Mouse (Mus musculus) ES-E14 (cell line): ENCODE measurements at regions not wholly inside any gene's neighbourhood (a gene's known extent, or its start where the extent isn't known, plus 50 kb on each side); places are given as distances from the start of the nearest gene placed in this dataset.

Experiments
- DNase-seq: peaks from one replicate; pipeline ENCODE4 v3.0.0-alpha.2; 2013; ENCODE audit warnings: low read depth, low spot score
- H3K27ac ChIP-seq: 2 replicates; pipeline ENCODE4 v1.5.1; 2012; ENCODE audit warnings: low read depth, mild to moderate bottlenecking, low read length, moderate library complexity, mixed read lengths; ENCODE audit not compliant: poor library complexity, insufficient read depth, severe bottlenecking
- H3K36me3 ChIP-seq: 2 replicates; pipeline ENCODE4 v1.6.1; 2012; ENCODE audit warnings: mild to moderate bottlenecking, low read length, moderate library complexity, mixed read lengths; ENCODE audit not compliant: control insufficient read depth, poor library complexity, insufficient read depth, severe bottlenecking
- H3K4me1 ChIP-seq, 2 experiments: fragments of 150-350 bp in 1 of 2; sonication (generic) in 1 of 2; 2 replicates each; pipeline ENCODE4 v1.6.1; 2012; ENCODE audit warnings: low read length in 2 of 2, mild to moderate bottlenecking in 1 of 2, mixed read lengths in 1 of 2; ENCODE audit not compliant: control insufficient read depth in 2 of 2, insufficient read depth in 2 of 2, poor library complexity in 1 of 2
- H3K4me3 ChIP-seq, 2 experiments: fragments of 150-350 bp in 1 of 2; sonication (generic) in 1 of 2; 2 replicates each; pipeline ENCODE4 v1.5.1; 2012; ENCODE audit warnings: low read length in 2 of 2, low read depth in 1 of 2, mild to moderate bottlenecking in 1 of 2, mixed read lengths in 1 of 2; ENCODE audit not compliant: insufficient read depth in 1 of 2, poor library complexity in 1 of 2, severe bottlenecking in 1 of 2
- H3K9ac ChIP-seq: 2 replicates; pipeline ENCODE4 v1.6.1; 2012; ENCODE audit warnings: low read depth, mild to moderate bottlenecking, low read length, mixed read lengths; ENCODE audit not compliant: poor library complexity, insufficient read depth, severe bottlenecking
- H3K9me3 ChIP-seq: fragments of 150-350 bp; sonication (generic); 2 replicates; pipeline ENCODE4 v1.6.1; 2012; ENCODE audit warnings: low read depth, mild to moderate bottlenecking, low read length; ENCODE audit not compliant: control insufficient read depth, insufficient read depth
- CHD2 ChIP-seq: IDR thresholded peaks from 2 replicates; pipeline ENCODE4 v1.6.1; 2014; ENCODE audit warnings: mild to moderate bottlenecking, low read depth, low read length, inconsistent platforms
- HCFC1 ChIP-seq: IDR thresholded peaks from 2 replicates; pipeline ENCODE4 v1.6.1; 2012; ENCODE audit warnings: low read length, inconsistent platforms, borderline replicate concordance; ENCODE audit not compliant: insufficient read depth
- MAFK ChIP-seq: IDR thresholded peaks from 2 replicates; pipeline ENCODE4 v1.6.1; 2014; ENCODE audit warnings: mild to moderate bottlenecking, low read depth, low read length, inconsistent platforms; ENCODE audit not compliant: insufficient read depth
- ZC3H11A ChIP-seq: IDR thresholded peaks from 2 replicates; pipeline ENCODE4 v1.6.1; 2012; ENCODE audit warnings: low read depth, mild to moderate bottlenecking, inconsistent platforms, low read length, borderline replicate concordance
- ZNF384 ChIP-seq: IDR thresholded peaks from 2 replicates; pipeline ENCODE4 v1.6.1; 2012; ENCODE audit warnings: low read depth, low read length, inconsistent platforms
- in situ Hi-C, 2 experiments: fragments of 600-800 bp; cut with MboI; formaldehyde crosslinking; loops; one replicate each; pipeline ENCODE4 v1.15.1; 2025; ENCODE audit warnings: low sequenced_read_pairs in 2 of 2, inconsistent platforms in 1 of 2; ENCODE audit not compliant: unreplicated experiment in 2 of 2

DNA sequence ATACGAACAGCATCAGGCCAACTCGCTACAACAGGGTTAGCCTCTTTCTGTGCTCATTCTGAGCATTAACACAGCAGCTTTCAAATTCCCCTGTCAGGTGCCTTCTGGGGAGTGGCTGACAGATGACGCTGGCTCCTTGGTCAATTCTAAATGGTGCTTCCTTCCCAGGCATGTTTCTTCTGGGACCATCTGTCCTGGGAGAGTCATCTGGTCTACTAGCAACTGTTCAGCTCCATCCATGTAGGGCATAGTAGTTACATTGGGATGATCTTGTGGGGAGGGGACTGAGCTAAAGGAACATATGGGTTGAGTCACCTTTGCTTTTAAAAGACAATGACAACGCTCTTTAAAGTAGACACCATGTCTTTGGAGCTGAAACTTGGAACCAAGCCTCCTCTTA lies 183.5 kb downstream of the Fndc1 start:
- H3K4me1 ChIP-seq = no peaks in the 10 kb centered on the region
- no peak overlapping the region for H3K9ac ChIP-seq
- no peak overlapping the region for H3K27ac ChIP-seq
- H3K9me3 ChIP-seq = no peaks in the 10 kb centered on the region
- no peak for TF ChIP-seq MAFK
- TF ChIP-seq ZC3H11A = no peak
- no peak for TF ChIP-seq HCFC1
- no peak for TF ChIP-seq ZNF384
- no peak for TF ChIP-seq CHD2
- no peak for DNase-seq
- in situ Hi-C loops = no loop called here
- no peaks in the 10 kb centered on the region for H3K36me3 ChIP-seq
- H3K4me3 ChIP-seq = no peak overlapping the region

DNA sequence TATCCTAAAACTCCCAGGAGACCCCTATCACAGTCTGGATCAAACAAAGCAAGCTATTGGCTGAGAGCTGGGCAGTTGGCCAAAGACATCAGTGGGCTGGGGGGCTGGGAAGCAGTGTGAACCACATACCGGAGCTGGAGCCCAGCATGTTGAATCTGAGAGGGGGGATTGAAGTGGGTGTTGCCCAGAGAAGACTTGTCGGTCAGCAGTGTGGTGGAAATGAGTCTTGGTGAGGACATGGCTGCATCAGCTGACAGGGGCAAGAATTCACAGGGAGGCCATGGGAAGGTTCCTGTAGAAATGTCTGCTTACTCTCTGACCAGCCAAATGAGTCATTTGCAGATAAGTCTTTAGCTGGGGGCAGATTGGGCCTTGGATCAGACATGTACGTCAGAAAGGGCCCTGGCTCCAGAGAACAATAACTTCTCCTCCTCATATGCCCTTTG lies 184.6 kb downstream of the Fndc1 start:
- H3K27ac ChIP-seq = no peak overlapping the region

DNA sequence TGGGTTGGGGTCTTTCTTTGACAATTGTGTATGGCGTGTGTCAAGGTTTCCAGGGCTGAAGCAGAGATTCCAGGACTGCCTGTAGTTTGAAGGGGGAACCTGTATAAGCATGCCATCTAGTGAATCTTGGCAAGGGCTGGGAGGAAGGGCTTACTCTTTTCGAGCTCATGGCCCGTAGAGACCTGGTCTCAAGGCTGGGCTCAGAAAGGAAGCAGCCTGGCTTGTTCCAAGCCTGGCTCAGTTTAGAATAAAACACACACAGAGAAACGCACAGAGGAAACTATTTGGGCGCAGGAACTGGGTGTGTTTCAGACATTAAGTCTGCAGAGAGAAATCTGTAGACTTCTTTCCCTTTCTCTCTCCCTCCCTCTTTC lies 192.8 kb downstream of the Fndc1 start:
- no peak for DNase-seq
- in situ Hi-C loops = no loop called here
- Histone ChIP-seq H3K4me3 (no peak overlapping the region), H3K27ac (no peak overlapping the region), H3K36me3 (no peaks in the 10 kb centered on the region), H3K9ac (no peak overlapping the region), H3K4me1 (no peaks in the 10 kb centered on the region), H3K9me3 (no peaks in the 10 kb centered on the region)
- no peak for TF ChIP-seq CHD2
- TF ChIP-seq ZC3H11A = no peak
- TF ChIP-seq MAFK = no peak
- no peak for TF ChIP-seq HCFC1
- no peak for TF ChIP-seq ZNF384

More for the DNA sequence above, 184.6 kb downstream of the Fndc1 start:
- no peaks in the 10 kb centered on the region for H3K36me3 ChIP-seq
- no peak overlapping the region for H3K9ac ChIP-seq
- H3K4me3 ChIP-seq = no peak overlapping the region
- H3K9me3 ChIP-seq = no peaks in the 10 kb centered on the region
- no peak for TF ChIP-seq CHD2
- TF ChIP-seq MAFK = no peak
- TF ChIP-seq ZNF384 = no peak
- TF ChIP-seq ZC3H11A = no peak
- no peak for TF ChIP-seq HCFC1
- no peak for DNase-seq
- in situ Hi-C loops = no loop called here
- H3K4me1 ChIP-seq = no peaks in the 10 kb centered on the region

DNA sequence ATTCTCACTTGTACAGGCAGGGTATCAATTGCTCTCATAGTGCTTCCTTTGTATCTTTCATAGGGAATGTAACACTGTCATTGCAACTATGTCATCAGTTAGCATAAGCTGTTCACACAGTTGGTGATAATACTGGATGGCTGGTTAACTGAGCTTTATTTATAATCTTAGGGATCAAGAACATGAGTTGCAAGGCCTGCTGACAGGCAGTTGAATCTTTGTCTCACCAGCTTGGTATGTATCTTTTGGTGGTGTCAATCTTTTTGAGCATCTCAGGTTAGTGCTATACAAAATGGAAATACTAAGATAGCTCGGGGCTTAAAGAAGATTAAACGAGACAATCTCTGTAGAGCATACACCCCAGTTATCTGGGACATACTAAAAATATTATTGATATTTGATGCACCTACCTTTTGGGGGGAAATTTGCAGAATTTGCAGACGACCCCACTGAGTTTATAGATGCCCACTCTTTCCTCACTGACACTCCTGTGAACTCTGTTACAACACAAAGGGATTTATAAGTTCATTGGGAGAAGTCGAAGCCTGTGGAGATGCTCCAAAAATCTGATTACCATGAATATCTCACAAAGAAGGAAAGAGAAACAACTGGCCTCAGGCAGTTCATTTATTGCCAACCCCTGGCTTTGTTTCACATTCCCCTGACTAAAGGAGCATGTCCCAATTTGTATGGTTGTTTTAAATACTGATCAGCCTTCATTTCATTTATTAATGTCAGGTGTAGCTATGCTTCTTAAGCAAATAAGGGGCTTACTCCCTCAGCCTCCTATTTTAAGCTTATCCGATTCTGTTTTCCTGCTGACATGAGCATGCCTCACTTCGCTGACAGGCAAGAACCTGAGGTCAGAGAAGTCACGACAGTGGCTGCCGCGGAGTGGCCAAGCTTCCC lies 193.5 kb downstream of the Fndc1 start:
- no peak for DNase-seq
- in situ Hi-C loops = no loop called here

More for the DNA sequence above, 193.5 kb downstream of the Fndc1 start:
- Histone ChIP-seq H3K27ac (no peak overlapping the region), H3K36me3 (no peaks in the 10 kb centered on the region), H3K4me1 (no peaks in the 10 kb centered on the region), H3K9ac (no peak overlapping the region), H3K4me3 (no peak overlapping the region), H3K9me3 (no peaks in the 10 kb centered on the region)
- TF ChIP-seq ZNF384 (no peak), CHD2 (no peak), HCFC1 (no peak), ZC3H11A (no peak), MAFK (no peak)
